Mouse (Mus musculus): ENCODE data around the gene Atp8a2.

DNA sequence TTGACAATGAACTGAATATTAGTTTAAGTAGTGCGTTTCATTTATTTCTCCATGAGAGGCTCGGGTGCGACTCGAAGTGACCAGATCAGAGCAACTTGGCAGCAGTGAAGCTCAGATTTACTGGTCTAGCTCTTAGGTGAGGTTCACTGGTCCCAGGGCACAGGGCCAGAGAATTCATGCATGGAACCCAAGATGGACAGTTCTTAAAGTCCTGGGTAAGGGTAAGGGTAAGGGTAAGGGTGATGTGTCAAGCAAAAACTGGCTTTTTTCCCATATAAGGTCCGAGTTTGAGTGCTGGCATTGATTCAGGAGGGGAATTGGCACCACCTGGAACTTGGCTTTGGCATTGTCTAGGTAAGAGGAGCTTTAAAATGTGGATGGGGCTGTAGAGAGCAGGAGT is 305.5 kb downstream of the Atp8a2 start:
- TF ChIP-seq CTCF (conservative IDR thresholded peaks at IDR 0.05; ENCODE audit: insufficient read depth, insufficient read length, low read depth, low read length): no peak
- TF ChIP-seq POLR2A (IDR thresholded peaks at IDR 0.05; ENCODE audit: low read depth, low read length): no peak

Data from kidney, adult 2 months (tissue).